Mouse (Mus musculus) neural tube, embryonic 11.5 days (tissue): ENCODE data around the gene Cep104. TPM values are rescaled to one million over a fixed set of nuclear protein-coding genes. Genes with fewer than 3 reads are reported as not detected.

Experiments used
- ATAC-seq: fragments of 200-750 bp; cut with Nextera tagmentation; 2 replicates; pipeline ENCODE4 v1.8.0; 2017; ENCODE audit warnings: moderate number of reproducible peaks, mild to moderate bottlenecking, moderate TSS enrichment, moderate library complexity; ENCODE audit not compliant: insufficient read depth, low FRiP score, low TSS enrichment
- DNase-seq: peaks from one replicate; pipeline ENCODE4 v3.0.0-alpha.2; 2015; ENCODE audit warnings: low spot score
- H3K27ac ChIP-seq: fragments of 300-500 bp; sonication (generic); 2 replicates; pipeline ENCODE4 v1.5.1; 2014; ENCODE audit warnings: low read depth, mild to moderate bottlenecking, low read length
- H3K27me3 ChIP-seq: fragments of 300-500 bp; sonication (generic); 2 replicates; pipeline ENCODE4 v1.6.1; 2014; ENCODE audit warnings: mild to moderate bottlenecking, low read length, mixed read lengths; ENCODE audit not compliant: control insufficient read depth, insufficient read depth
- H3K36me3 ChIP-seq: fragments of 300-500 bp; sonication (generic); 2 replicates; pipeline ENCODE4 v1.6.1; 2014; ENCODE audit warnings: mild to moderate bottlenecking, low read length, moderate library complexity, mixed read lengths; ENCODE audit not compliant: control insufficient read depth, insufficient read depth
- H3K4me1 ChIP-seq: fragments of 300-500 bp; sonication (generic); 2 replicates; pipeline ENCODE4 v1.6.1; 2014; ENCODE audit warnings: low read length, mixed read lengths; ENCODE audit not compliant: control insufficient read depth, insufficient read depth
- H3K4me2 ChIP-seq: fragments of 300-500 bp; sonication (generic); 2 replicates; pipeline ENCODE4 v1.6.1; 2014; ENCODE audit warnings: low read depth, mild to moderate bottlenecking, moderate library complexity
- H3K4me3 ChIP-seq: fragments of 300-500 bp; sonication (generic); 2 replicates; pipeline ENCODE4 v1.5.1; 2014; ENCODE audit warnings: low read depth, low read length
- H3K9ac ChIP-seq: fragments of 300-500 bp; sonication (generic); 2 replicates; pipeline ENCODE4 v1.6.1; 2014; ENCODE audit warnings: mild to moderate bottlenecking, low read length
- H3K9me3 ChIP-seq: fragments of 300-500 bp; sonication (generic); 2 replicates; pipeline ENCODE4 v1.6.1; 2016; ENCODE audit warnings: low read length; ENCODE audit not compliant: control insufficient read depth
- WGBS: fragments of 180-500 bp; shearing (Covaris S2); extraction: QIAGEN DNeasy Blood & Tissue Kit; methylation state at CpG from one replicate; pipeline ENCODE4 v1.1.7; 2014; 5-methylcytosine and 5-hydroxymethylcytosine counted together
- polyA plus RNA-seq: library from polyadenylated mRNA; unstranded; fragments of >200 nt; fragmentation: Nextera tagmentation; extraction: Ambion mirVana; gene quantifications from 2 replicates; pipeline ENCODE4 v1.2.1, GENCODE M21; 2014

Gene Cep104
- polyA plus RNA-seq, 1 experiment from 2014 or later = 22.9 TPM

- ATAC-seq (no peak), DNase-seq (no peak)
- peaks cover 8% of the 10 kb centered on the region; the same call in 1 of the 2 replicates for H3K4me1 ChIP-seq
- 26% methylated on average over 8 of the region's 8 CpGs for WGBS
- peak overlapping the region; percentile 23; the same call in 1 of the 2 replicates for H3K27ac ChIP-seq
- no peak overlapping the region for H3K9ac ChIP-seq
- H3K27me3 ChIP-seq = 0 out of 2 replicates have a peak, but pooled peaks cover 7% of the 10 kb centered on the region
- peaks cover 18% of the 10 kb centered on the region for H3K36me3 ChIP-seq
- H3K4me2 ChIP-seq = no peak overlapping the region
- no peak overlapping the region for H3K4me3 ChIP-seq
- H3K9me3 ChIP-seq = no peaks in the 10 kb centered on the region
These were observed 49.0 kb downstream of the Cep104 start for GRCm38 (mm10) chr4:154023754-154024601.

DNA sequence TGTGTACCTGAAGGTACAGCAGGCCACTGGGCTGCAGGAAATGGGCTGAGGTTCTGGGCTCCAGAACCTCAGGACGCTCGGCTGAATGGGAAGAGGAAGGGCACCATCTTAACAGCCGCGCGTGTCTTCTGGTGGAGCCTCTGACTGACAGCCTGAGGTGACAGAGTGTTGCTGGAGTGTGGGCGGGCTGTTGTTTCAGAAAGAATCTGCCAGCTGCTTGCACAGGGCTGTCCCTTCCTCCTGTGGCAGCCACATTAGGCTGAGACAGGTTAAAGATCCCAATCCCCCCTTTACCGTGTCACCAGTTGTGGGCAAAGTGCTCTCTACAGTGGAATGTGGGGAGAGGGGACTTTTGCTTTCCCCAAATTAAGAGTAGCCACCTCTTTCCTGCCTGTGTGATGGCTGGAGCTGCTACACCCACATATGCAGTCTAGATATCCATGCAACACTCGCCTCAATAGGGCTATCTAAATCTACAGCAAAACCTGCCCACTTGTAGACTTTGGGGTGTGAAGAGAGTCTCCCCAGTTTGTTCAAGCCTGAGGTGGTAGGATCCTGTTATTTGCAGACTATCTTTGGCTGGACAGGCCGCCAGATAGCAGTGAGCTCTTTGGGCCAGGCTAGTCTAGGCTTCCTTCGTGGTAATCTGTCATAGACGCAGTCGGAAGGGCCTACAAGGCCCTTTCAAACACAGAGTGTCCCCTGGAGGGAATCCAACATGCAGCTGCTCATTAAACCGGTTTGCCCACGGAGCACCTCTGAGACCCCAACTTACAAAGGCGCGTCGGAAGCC, 49.9 kb downstream of the Cep104 start:
- no peak overlapping the region for H3K4me3 ChIP-seq
- peaks cover 8% of the 10 kb centered on the region; the same call in 1 of the 2 replicates for H3K4me1 ChIP-seq
- ATAC-seq (no peak), DNase-seq (no peak)
- H3K27ac ChIP-seq = peak overlapping the region; percentile 23; the same call in 1 of the 2 replicates
- peaks cover 9% of the 10 kb centered on the region for H3K36me3 ChIP-seq
- 0 out of 2 replicates have a peak, but pooled peaks cover 7% of the 10 kb centered on the region for H3K27me3 ChIP-seq
- H3K9me3 ChIP-seq = no peaks in the 10 kb centered on the region
- WGBS = 41% methylated on average over 17 of the region's 17 CpGs
- no peak overlapping the region for H3K9ac ChIP-seq
- no peak overlapping the region for H3K4me2 ChIP-seq

- H3K9ac ChIP-seq = peak within 1 kb of the TSS; percentile 44
- peaks cover 4% of the 10 kb centered on the region; the same call in 1 of the 2 replicates for H3K36me3 ChIP-seq
- peak within 1 kb of the TSS; percentile 25 for H3K4me3 ChIP-seq
- H3K4me2 ChIP-seq = peak within 1 kb of the TSS; percentile 41
- ATAC-seq (no peak; the same call in 1 of the 2 replicates), DNase-seq (peak; percentile 68)
- no peaks in the 10 kb centered on the region for H3K9me3 ChIP-seq
- 0 out of 2 replicates have a peak, but pooled peaks cover 7% of the 10 kb centered on the region for H3K27me3 ChIP-seq
- no peak within 1 kb of the TSS for H3K27ac ChIP-seq
- WGBS = 3% methylated on average over 29 of the region's 33 CpGs
- H3K4me1 ChIP-seq = peaks cover 8% of the 10 kb centered on the region; the same call in 1 of the 2 replicates
These were observed 50.8 kb downstream of the Cep104 start, which contains the start of gene Smim1 for GRCm38 (mm10) chr4:154025641-154026440. TSS of gene Smim1 (minus strand) at chr4:154026230.

DNA sequence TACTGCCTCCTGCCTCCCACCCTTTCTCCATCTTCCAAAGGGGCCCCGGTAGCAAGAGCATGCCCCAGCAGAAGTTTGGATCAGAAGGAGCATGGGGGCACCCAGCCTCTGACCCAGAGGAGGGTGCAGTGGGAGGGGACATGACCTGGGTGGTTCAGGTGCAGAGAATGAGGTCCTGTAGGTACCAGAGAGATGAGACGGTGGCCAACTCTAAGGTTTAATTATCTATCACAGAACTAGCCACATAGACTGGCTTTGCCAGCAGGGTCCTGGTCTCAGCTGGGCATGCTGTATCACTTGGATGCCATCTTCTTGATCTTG, 51.4 kb downstream of the Cep104 start:
- no peaks in the 10 kb centered on the region for H3K9me3 ChIP-seq
- H3K9ac ChIP-seq = no peak overlapping the region
- peak overlapping the region; percentile 41 for H3K4me2 ChIP-seq
- H3K4me1 ChIP-seq = peaks cover 8% of the 10 kb centered on the region; the same call in 1 of the 2 replicates
- no peak for DNase-seq
- H3K36me3 ChIP-seq = 0 out of 2 replicates have a peak, but pooled peaks cover 3% of the 10 kb centered on the region
- peak overlapping the region; percentile 25; the same call in 1 of the 2 replicates for H3K4me3 ChIP-seq
- WGBS = 31% methylated on average over 2 of the region's 2 CpGs
- ATAC-seq = no peak
- H3K27me3 ChIP-seq = 0 out of 2 replicates have a peak, but pooled peaks cover 7% of the 10 kb centered on the region
- no peak overlapping the region for H3K27ac ChIP-seq

DNA sequence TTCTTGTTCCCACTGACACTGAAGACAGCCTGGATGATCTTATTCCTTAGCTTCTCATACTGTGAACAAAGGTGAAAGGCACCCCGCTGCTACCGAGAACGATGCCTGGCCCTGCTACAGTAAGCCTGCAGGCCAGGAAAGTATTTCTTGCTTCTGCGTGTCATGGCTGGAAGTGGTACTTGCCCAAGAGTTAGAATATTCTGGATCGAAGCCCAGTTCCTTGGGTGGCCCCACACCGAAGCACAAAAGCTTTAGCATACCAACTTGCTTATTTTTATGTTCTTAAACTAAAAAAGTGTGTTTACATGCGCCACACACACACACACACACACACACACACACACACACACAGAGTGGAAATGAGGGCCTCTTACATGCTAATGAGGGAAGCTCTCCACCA, 53.1 kb downstream of the Cep104 start:
- ATAC-seq (no peak), DNase-seq (no peak)
- Histone ChIP-seq H3K36me3 (no peaks in the 10 kb centered on the region), H3K4me3 (no peak overlapping the region), H3K4me1 (peaks cover 8% of the 10 kb centered on the region; the same call in 1 of the 2 replicates), H3K27ac (no peak overlapping the region), H3K9ac (no peak overlapping the region), H3K27me3 (0 out of 2 replicates have a peak, but pooled peaks cover 7% of the 10 kb centered on the region), H3K9me3 (no peaks in the 10 kb centered on the region), H3K4me2 (no peak overlapping the region)
- WGBS = 89% methylated on average over 7 of the region's 7 CpGs

DNA sequence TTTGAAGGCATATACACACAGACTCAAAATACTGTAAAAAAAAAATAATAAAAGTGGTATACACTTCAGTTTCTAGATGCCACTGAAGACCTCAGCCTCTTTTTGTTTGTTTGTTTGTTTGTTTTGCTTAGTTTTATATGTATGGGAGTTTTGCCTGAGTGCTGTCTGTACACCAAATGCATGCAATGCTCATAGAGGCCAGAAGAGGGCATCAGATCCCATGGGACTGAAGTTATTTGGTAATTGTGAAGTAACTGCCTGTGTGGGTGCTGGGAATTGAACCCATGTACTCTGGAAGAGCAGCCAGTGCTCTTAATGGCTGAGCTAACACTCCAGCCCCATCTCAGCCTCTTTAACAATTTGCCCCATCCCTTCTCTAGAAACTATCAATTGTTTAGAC, 53.7 kb downstream of the Cep104 start:
- Histone ChIP-seq H3K4me2 (no peak overlapping the region), H3K36me3 (no peaks in the 10 kb centered on the region), H3K9me3 (no peaks in the 10 kb centered on the region), H3K4me3 (no peak overlapping the region), H3K4me1 (peaks cover 8% of the 10 kb centered on the region; the same call in 1 of the 2 replicates), H3K27ac (no peak overlapping the region), H3K27me3 (0 out of 2 replicates have a peak, but pooled peaks cover 7% of the 10 kb centered on the region), H3K9ac (no peak overlapping the region)
- no peak for ATAC-seq
- DNase-seq = no peak

DNA sequence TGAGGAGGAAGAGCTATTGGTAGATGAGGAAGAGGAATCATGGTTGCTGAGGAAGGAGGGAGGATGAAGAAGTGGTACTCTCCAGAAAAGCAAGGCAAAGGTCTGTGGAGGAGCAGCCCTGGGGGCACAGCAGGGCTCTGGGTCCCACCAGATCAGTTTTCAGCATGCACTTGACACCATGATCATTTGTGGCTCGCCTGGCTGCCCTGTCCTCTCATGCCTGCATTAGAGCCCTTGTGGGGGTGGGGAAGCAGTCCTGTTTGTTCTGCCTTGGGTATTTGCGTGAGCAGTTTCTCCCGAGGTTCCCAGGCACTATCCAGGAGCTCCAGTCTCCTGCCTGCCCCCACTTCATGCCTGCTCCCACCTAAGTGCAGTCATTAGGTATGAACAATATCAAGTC, 62.1 kb downstream of the Cep104 start:
- no peak overlapping the region for H3K9ac ChIP-seq
- WGBS = 42% methylated on average over 3 of the region's 3 CpGs
- H3K4me1 ChIP-seq = no peaks in the 10 kb centered on the region
- H3K27me3 ChIP-seq = no peaks in the 10 kb centered on the region
- H3K27ac ChIP-seq = no peak overlapping the region
- ATAC-seq (no peak), DNase-seq (no peak)
- H3K4me3 ChIP-seq = no peak overlapping the region
- no peak overlapping the region for H3K4me2 ChIP-seq
- no peaks in the 10 kb centered on the region for H3K9me3 ChIP-seq
- no peaks in the 10 kb centered on the region for H3K36me3 ChIP-seq

- Histone ChIP-seq H3K4me3 (no peak within 1 kb of the TSS), H3K9me3 (no peaks in the 10 kb centered on the region), H3K4me2 (no peak within 1 kb of the TSS), H3K36me3 (no peaks in the 10 kb centered on the region), H3K27me3 (no peaks in the 10 kb centered on the region), H3K27ac (no peak within 1 kb of the TSS), H3K9ac (no peak within 1 kb of the TSS), H3K4me1 (no peaks in the 10 kb centered on the region)
- WGBS = 85% methylated on average over 9 of the region's 9 CpGs
- ATAC-seq (no peak), DNase-seq (no peak)
These were observed 67.6 kb downstream of the Cep104 start, which contains the start of gene Ccdc27 for GRCm38 (mm10) chr4:154042577-154042976. TSS of gene Ccdc27 (minus strand) at chr4:154042677.
